Mouse (Mus musculus) G1E (cell line): ENCODE results near the gene Gm9913.

Source experiments
- CTCF ChIP-seq: IDR thresholded peaks from 2 replicates; pipeline ENCODE4 v1.5.1; 2012; ENCODE audit warnings: low read depth, low read length, inconsistent platforms, mixed read lengths
- GATA1 ChIP-seq: IDR thresholded peaks from 2 replicates; pipeline ENCODE4 v1.6.1; 2012; ENCODE audit warnings: borderline replicate concordance, low read length, inconsistent platforms, mixed read lengths
- POLR2AphosphoS5 ChIP-seq: IDR thresholded peaks from 2 replicates; pipeline ENCODE4 v1.6.1; 2012; ENCODE audit warnings: low read depth, low read length, inconsistent platforms; ENCODE audit not compliant: insufficient replicate concordance

DNA sequence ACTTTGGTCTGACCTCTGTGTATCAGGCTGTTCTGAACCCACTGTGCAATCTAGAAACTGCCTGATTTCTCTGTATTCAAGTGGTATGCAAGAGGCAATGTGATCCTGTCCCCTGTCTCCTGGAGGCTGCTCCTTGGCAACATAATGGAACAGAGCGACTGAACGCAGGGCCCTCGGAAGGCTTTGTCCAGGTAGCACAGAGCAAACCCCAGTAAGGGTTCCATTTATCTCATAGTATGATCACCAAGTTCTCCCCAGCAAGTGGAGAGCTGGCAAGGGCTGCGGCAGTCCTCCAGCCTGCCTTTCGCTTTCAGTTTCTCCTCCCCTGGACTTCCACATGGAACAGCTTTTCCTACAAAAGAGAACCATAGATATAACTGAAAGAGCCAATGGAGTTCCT is 3.5 kb downstream of the Gm9913 start:
- TF ChIP-seq CTCF: no peak
- no peak for TF ChIP-seq GATA1
- no peak for TF ChIP-seq POLR2AphosphoS5
